Mouse (Mus musculus): ENCODE measurements around the gene Nktr. TPM values are rescaled to one million over a fixed set of nuclear protein-coding genes. Genes with fewer than 3 reads are reported as not detected.
A peak's percentile ranks its signal among the peaks of the same experiment; 100 is the strongest.

Nktr gene
- total RNA-seq, 2 experiments from 2014 or later = 104 to 127 TPM

- TF ChIP-seq CTCF (conservative IDR thresholded peaks at IDR 0.05) = 0 out of 2 replicates have a peak, but pooled peaks have one; percentile 14
- H3K4me3 ChIP-seq = peak within 1 kb of the TSS; percentile 82
- DNase-seq (ENCODE audit: low spot score in 2 of 2) = peak; percentile 65 to 74
- peak within 1 kb of the TSS; percentile 98 for H3K27ac ChIP-seq
Observed at GRCm38 (mm10) chr9:121759091-121760081, 40.4 kb downstream of the Nktr start, which contains the start of gene Zfp651. Zfp651 (plus strand) TSS chr9:121759330.

- Histone ChIP-seq H3K4me3 (peak overlapping the region; percentile 82), H3K27ac (peak overlapping the region; percentile 98)
- DNase-seq (ENCODE audit: low spot score in 2 of 2) = peak in 1 of 2 experiments; percentile 52
- no peak for TF ChIP-seq CTCF (conservative IDR thresholded peaks at IDR 0.05)
Observed at GRCm38 (mm10) chr9:121760271-121761090, 41.5 kb downstream of the Nktr start.

GRCm38 (mm10) chr9:121761091-121761665 lies 42.2 kb downstream of the Nktr start:
- no peak for DNase-seq (ENCODE audit: low spot score in 2 of 2)
- no peak for TF ChIP-seq CTCF (conservative IDR thresholded peaks at IDR 0.05)
- Histone ChIP-seq H3K27ac (peak overlapping the region; percentile 98), H3K4me3 (peak overlapping the region; percentile 82)

- Histone ChIP-seq H3K27ac (peak overlapping the region; percentile 98; the same call in 1 of the 2 replicates), H3K4me3 (peak overlapping the region; percentile 82; the same call in 1 of the 2 replicates)
- TF ChIP-seq CTCF (conservative IDR thresholded peaks at IDR 0.05) = no peak
- no peak for DNase-seq (ENCODE audit: low spot score in 2 of 2)
Observed at GRCm38 (mm10) chr9:121761787-121762186, 42.8 kb downstream of the Nktr start.

GRCm38 (mm10) chr9:121762248-121762647 lies 43.3 kb downstream of the Nktr start:
- Histone ChIP-seq H3K4me3 (no peak overlapping the region; the same call in 1 of the 2 replicates), H3K27ac (peak overlapping the region; percentile 98; the same call in 1 of the 2 replicates)
- TF ChIP-seq CTCF (conservative IDR thresholded peaks at IDR 0.05) = no peak
- DNase-seq (ENCODE audit: low spot score in 2 of 2) = no peak

GRCm38 (mm10) chr9:121762761-121763160 lies 43.8 kb downstream of the Nktr start:
- TF ChIP-seq CTCF (conservative IDR thresholded peaks at IDR 0.05) = no peak
- H3K4me3 ChIP-seq = no peak overlapping the region
- peak overlapping the region; percentile 32; the same call in 1 of the 2 replicates for H3K27ac ChIP-seq
- DNase-seq (ENCODE audit: low spot score in 2 of 2) = no peak

GRCm38 (mm10) chr9:121763716-121764115 lies 44.7 kb downstream of the Nktr start:
- no peak for DNase-seq (ENCODE audit: low spot score in 2 of 2)
- TF ChIP-seq CTCF (conservative IDR thresholded peaks at IDR 0.05) = no peak
- Histone ChIP-seq H3K27ac (peak overlapping the region; percentile 32; the same call in 1 of the 2 replicates), H3K4me3 (no peak overlapping the region)

- no peak overlapping the region for H3K4me3 ChIP-seq
- no peak overlapping the region; the same call in 1 of the 2 replicates for H3K27ac ChIP-seq
- no peak for TF ChIP-seq CTCF (conservative IDR thresholded peaks at IDR 0.05)
- DNase-seq (ENCODE audit: low spot score in 2 of 2) = no peak
Observed at GRCm38 (mm10) chr9:121765166-121765855, 46.3 kb downstream of the Nktr start.

GRCm38 (mm10) chr9:121772412-121772811 lies 53.4 kb downstream of the Nktr start:
- DNase-seq (ENCODE audit: low spot score in 2 of 2) = no peak
- H3K27ac ChIP-seq = no peak overlapping the region
- TF ChIP-seq CTCF (conservative IDR thresholded peaks at IDR 0.05) = no peak

GRCm38 (mm10) chr9:121775951-121776350 lies 57.0 kb downstream of the Nktr start:
- no peak for DNase-seq (ENCODE audit: low spot score in 2 of 2)
- Histone ChIP-seq H3K4me3 (no peak overlapping the region), H3K27ac (peak overlapping the region; percentile 64)
- no peak for TF ChIP-seq CTCF (conservative IDR thresholded peaks at IDR 0.05)

More at GRCm38 (mm10) chr9:121772412-121772811, 53.4 kb downstream of the Nktr start:
- H3K4me3 ChIP-seq = no peak overlapping the region

- H3K27ac ChIP-seq = peak overlapping the region; percentile 85
- DNase-seq (ENCODE audit: low spot score in 2 of 2) = no peak
- no peak for TF ChIP-seq CTCF (conservative IDR thresholded peaks at IDR 0.05)
- H3K4me3 ChIP-seq = no peak overlapping the region
Observed at GRCm38 (mm10) chr9:121776511-121776910, 57.5 kb downstream of the Nktr start.

Data from layer of hippocampus, adult 2 months (tissue).